Mouse (Mus musculus): ENCODE results near the gene Fam189b. TPM values are rescaled to one million over a fixed set of nuclear protein-coding genes. Genes with fewer than 3 reads are reported as not detected.

Gene Fam189b
- polyA plus RNA-seq, 1 experiment from 2014 or later: 2.8 TPM

DNA sequence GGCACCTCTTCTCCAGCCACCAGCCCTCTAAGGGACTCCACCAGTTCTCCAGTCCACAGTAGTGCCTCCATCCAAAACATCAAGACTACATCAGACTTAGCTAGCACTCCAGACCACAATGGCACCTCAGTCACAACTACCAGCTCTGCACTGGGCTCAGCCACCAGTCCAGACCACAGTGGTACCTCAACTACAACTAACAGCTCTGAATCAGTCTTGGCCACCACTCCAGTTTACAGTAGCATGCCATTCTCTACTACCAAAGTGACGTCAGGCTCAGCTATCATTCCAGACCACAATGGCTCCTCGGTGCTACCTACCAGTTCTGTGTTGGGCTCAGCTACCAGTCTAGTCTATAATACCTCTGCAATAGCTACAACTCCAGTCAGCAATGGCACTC lies 47.6 kb downstream of the Fam189b start:
- Histone ChIP-seq H3K36me3 (no peaks in the 10 kb centered on the region), H3K4me1 (replicated peaks) (peaks cover 33% of the 10 kb centered on the region), H3K27ac (no peak overlapping the region), H3K4me3 (replicated peaks) (no peak overlapping the region), H3K9ac (no peak overlapping the region), H3K4me2 (no peak overlapping the region), H3K9me3 (replicated peaks) (no peaks in the 10 kb centered on the region), H3K27me3 (peaks cover 68% of the 10 kb centered on the region)
- no peak for ATAC-seq (ENCODE audit: low read depth)
- no peak for DNase-seq
- WGBS (ENCODE audit: insufficient replicate concordance): 48% methylated on average over 2 of the region's 2 CpGs

- Histone ChIP-seq H3K36me3 (no peaks in the 10 kb centered on the region), H3K27me3 (peaks cover 68% of the 10 kb centered on the region), H3K4me2 (no peak overlapping the region), H3K9ac (no peak overlapping the region), H3K27ac (no peak overlapping the region), H3K9me3 (replicated peaks) (no peaks in the 10 kb centered on the region), H3K4me3 (replicated peaks) (no peak overlapping the region), H3K4me1 (replicated peaks) (peaks cover 33% of the 10 kb centered on the region)
- DNase-seq (no peak), ATAC-seq (ENCODE audit: low read depth) (no peak)
- WGBS (ENCODE audit: insufficient replicate concordance): 22% methylated on average over 7 of the region's 7 CpGs
Observed at GRCm38 (mm10) chr3:89231345-89231744, 48.4 kb downstream of the Fam189b start.

DNA sequence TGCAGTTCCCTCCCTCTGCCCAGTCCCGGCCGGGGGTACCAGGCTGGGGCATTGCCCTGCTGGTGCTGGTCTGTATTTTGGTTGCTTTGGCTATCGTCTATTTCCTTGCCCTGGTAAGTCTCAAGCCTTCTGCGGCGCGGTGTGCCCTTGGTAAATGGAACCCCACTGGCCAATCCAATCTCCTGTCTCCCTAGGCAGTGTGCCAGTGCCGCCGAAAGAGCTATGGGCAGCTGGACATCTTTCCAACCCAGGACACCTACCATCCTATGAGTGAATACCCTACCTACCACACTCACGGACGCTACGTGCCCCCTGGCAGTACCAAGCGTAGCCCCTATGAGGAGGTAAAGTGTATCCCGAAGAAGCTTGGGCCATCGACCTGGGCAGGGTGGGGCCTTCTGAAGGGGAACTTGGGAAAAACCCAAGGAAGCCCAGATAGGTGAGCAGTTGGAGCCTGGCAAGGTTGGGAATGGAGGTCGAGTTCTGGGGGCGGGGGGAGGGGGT lies 48.9 kb downstream of the Fam189b start:
- Histone ChIP-seq H3K9me3 (replicated peaks) (no peaks in the 10 kb centered on the region), H3K4me1 (replicated peaks) (peaks cover 28% of the 10 kb centered on the region), H3K9ac (no peak overlapping the region), H3K4me3 (replicated peaks) (no peak overlapping the region), H3K27ac (no peak overlapping the region), H3K4me2 (no peak overlapping the region), H3K27me3 (peaks cover 66% of the 10 kb centered on the region), H3K36me3 (no peaks in the 10 kb centered on the region)
- 64% methylated on average over 16 of the region's 16 CpGs for WGBS (ENCODE audit: insufficient replicate concordance)
- ATAC-seq (ENCODE audit: low read depth): no peak
- DNase-seq: no peak

- H3K4me2 ChIP-seq: no peak overlapping the region
- peaks cover 61% of the 10 kb centered on the region for H3K27me3 ChIP-seq
- H3K36me3 ChIP-seq: no peaks in the 10 kb centered on the region
- peaks cover 20% of the 10 kb centered on the region for H3K4me1 ChIP-seq (replicated peaks)
- no peak overlapping the region for H3K9ac ChIP-seq
- 61% methylated on average over 3 of the region's 6 CpGs for whole genome bisulfite sequencing (ENCODE audit: insufficient replicate concordance)
- ATAC-seq (ENCODE audit: low read depth) (no peak), DNase-seq (no peak)
- no peaks in the 10 kb centered on the region for H3K9me3 ChIP-seq (replicated peaks)
- H3K4me3 ChIP-seq (replicated peaks): no peak overlapping the region
- H3K27ac ChIP-seq: no peak overlapping the region
Observed at GRCm38 (mm10) chr3:89232614-89233013, 49.7 kb downstream of the Fam189b start.

DNA sequence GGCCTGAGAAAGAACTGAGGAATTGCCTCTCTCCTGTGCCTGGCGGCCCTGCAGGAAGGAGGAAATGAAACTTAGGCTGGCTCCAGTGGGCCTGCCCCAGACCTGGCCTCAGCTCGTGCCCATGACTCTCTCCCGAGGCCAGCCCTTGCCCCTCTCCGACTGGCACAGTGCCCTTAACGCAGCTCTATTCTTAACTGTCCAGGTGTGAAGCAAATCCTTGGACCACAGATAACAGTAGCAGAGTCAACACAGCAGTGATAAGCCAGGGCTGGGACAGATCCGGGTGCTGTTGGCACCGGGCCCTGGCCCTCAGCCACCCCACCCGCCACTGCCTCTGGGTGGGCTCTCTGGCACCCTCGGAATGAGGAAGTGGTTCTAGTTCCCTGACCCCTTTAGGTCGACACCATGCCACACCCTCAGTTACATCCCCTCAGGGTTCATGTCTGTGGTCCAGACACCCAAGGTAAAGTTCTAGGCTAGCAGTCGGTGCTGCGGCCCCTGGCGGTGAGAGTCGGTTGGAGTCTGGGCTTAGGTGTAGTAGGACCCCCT lies 50.7 kb downstream of the Fam189b start:
- H3K4me2 ChIP-seq: no peak overlapping the region
- H3K4me1 ChIP-seq (replicated peaks): peaks cover 12% of the 10 kb centered on the region
- ATAC-seq (ENCODE audit: low read depth): no peak
- H3K27ac ChIP-seq: no peak overlapping the region
- DNase-seq: no peak
- no peaks in the 10 kb centered on the region for H3K36me3 ChIP-seq
- H3K27me3 ChIP-seq: peaks cover 63% of the 10 kb centered on the region
- 44% methylated on average over 14 of the region's 14 CpGs for whole genome bisulfite sequencing (ENCODE audit: insufficient replicate concordance)
- H3K9me3 ChIP-seq (replicated peaks): no peaks in the 10 kb centered on the region
- H3K4me3 ChIP-seq (replicated peaks): no peak overlapping the region
- no peak overlapping the region for H3K9ac ChIP-seq

DNA sequence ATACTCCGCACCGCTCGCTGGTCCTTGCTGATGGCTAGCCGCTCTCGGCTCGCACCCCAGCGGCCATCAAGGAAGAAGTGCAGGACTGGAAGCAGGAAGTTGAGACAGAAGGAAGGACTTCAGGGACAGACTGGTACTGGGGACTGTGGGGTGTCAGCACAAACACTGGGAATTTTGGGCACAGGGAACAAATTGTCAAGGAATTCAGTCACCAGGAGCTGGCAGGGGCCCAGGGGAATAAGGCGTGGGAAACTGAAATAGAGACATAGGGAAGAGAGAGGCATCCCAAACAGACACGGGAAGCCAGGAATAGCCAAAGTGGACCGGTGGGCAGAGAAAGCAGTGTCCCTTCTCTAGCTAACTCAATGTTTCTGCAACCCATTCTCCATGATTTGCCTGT lies 53.6 kb downstream of the Fam189b start:
- ATAC-seq (ENCODE audit: low read depth) (no peak), DNase-seq (no peak)
- Histone ChIP-seq H3K4me3 (replicated peaks) (no peak overlapping the region), H3K27ac (no peak overlapping the region), H3K36me3 (no peaks in the 10 kb centered on the region), H3K4me1 (replicated peaks) (peaks cover 6% of the 10 kb centered on the region; the same call in 1 of the 2 replicates), H3K27me3 (peaks cover 43% of the 10 kb centered on the region), H3K9ac (no peak overlapping the region), H3K4me2 (no peak overlapping the region), H3K9me3 (replicated peaks) (no peaks in the 10 kb centered on the region)
- WGBS (ENCODE audit: insufficient replicate concordance): 83% methylated on average over 10 of the region's 10 CpGs

- DNase-seq (no peak), ATAC-seq (ENCODE audit: low read depth) (no peak)
- Histone ChIP-seq H3K9ac (no peak overlapping the region), H3K27me3 (peaks cover 36% of the 10 kb centered on the region), H3K4me1 (replicated peaks) (peaks cover 7% of the 10 kb centered on the region; the same call in 1 of the 2 replicates), H3K4me2 (no peak overlapping the region), H3K4me3 (replicated peaks) (no peak overlapping the region), H3K9me3 (replicated peaks) (no peaks in the 10 kb centered on the region), H3K36me3 (no peaks in the 10 kb centered on the region), H3K27ac (no peak overlapping the region)
- WGBS (ENCODE audit: insufficient replicate concordance): 86% methylated on average over 21 of the region's 21 CpGs
Observed at GRCm38 (mm10) chr3:89237682-89238081, 54.7 kb downstream of the Fam189b start.

GRCm38 (mm10) chr3:89238494-89238893 lies 55.6 kb downstream of the Fam189b start:
- H3K27me3 ChIP-seq: peaks cover 39% of the 10 kb centered on the region
- no peak overlapping the region for H3K27ac ChIP-seq
- no peaks in the 10 kb centered on the region for H3K36me3 ChIP-seq
- DNase-seq (no peak), ATAC-seq (ENCODE audit: low read depth) (no peak; the same call in 1 of the 2 replicates)
- no peak overlapping the region for H3K9ac ChIP-seq
- H3K4me2 ChIP-seq: no peak overlapping the region
- no peak overlapping the region for H3K4me3 ChIP-seq (replicated peaks)
- WGBS (ENCODE audit: insufficient replicate concordance): 65% methylated on average over 12 of the region's 12 CpGs
- H3K9me3 ChIP-seq (replicated peaks): no peaks in the 10 kb centered on the region
- peaks cover 12% of the 10 kb centered on the region for H3K4me1 ChIP-seq (replicated peaks)

MicroRNAs within 50 kb of the gene (microRNA counts, 519-probe panel; counts per million panel counts)
- 114 counts per million for microRNA mmu-miR-92b

Small RNA genes within 50 kb of the gene (microRNA-seq; reads per million reads assigned to microRNA genes)
- 86.1 reads per million, percentile 49 among the genes with 10 or more reads in this experiment for gene Mir92b

Other genes with a start within 250 kb of the Fam189b start
- 4.7 and 5.7 TPM in 2 replicates for gene Ash1l, start 232.5 kb upstream of the Fam189b start, polyA plus RNA-seq (2015; fragmentation: Nextera tagmentation; extraction: Ambion mirVana)
- 120 and 129 TPM in 2 replicates for gene Dap3, start 232.0 kb upstream of the Fam189b start, polyA plus RNA-seq (2015; fragmentation: Nextera tagmentation; extraction: Ambion mirVana)
- gene Rusc1, start 89.8 kb upstream of the Fam189b start, polyA plus RNA-seq (2015; fragmentation: Nextera tagmentation; extraction: Ambion mirVana): 5.5 and 5.9 TPM in 2 replicates
- not detected in 2 replicates for gene Gm43738, start 82.0 kb upstream of the Fam189b start, polyA plus RNA-seq (2015; fragmentation: Nextera tagmentation; extraction: Ambion mirVana)
- 274 and 295 TPM in 2 replicates for gene Fdps, start 81.2 kb upstream of the Fam189b start, polyA plus RNA-seq (2015; fragmentation: Nextera tagmentation; extraction: Ambion mirVana)
- gene Pklr, start 47.0 kb upstream of the Fam189b start, polyA plus RNA-seq (2015; fragmentation: Nextera tagmentation; extraction: Ambion mirVana): 133 and 136 TPM in 2 replicates
- gene Hcn3, start 22.9 kb upstream of the Fam189b start, polyA plus RNA-seq (2015; fragmentation: Nextera tagmentation; extraction: Ambion mirVana): 0.75 and 0.78 TPM in 2 replicates
- gene Clk2, start 18.3 kb upstream of the Fam189b start, polyA plus RNA-seq (2015; fragmentation: Nextera tagmentation; extraction: Ambion mirVana): 10.3 and 10.8 TPM in 2 replicates
- 67.4 and 72.1 TPM in 2 replicates for gene Scamp3, start 5.7 kb upstream of the Fam189b start, polyA plus RNA-seq (2015; fragmentation: Nextera tagmentation; extraction: Ambion mirVana)
- 21.7 and 23.7 TPM in 2 replicates for gene Gba, start 19.8 kb downstream of the Fam189b start, polyA plus RNA-seq (2015; fragmentation: Nextera tagmentation; extraction: Ambion mirVana)
- gene Thbs3, start 32.0 kb downstream of the Fam189b start, polyA plus RNA-seq (2015; fragmentation: Nextera tagmentation; extraction: Ambion mirVana): 1.0 and 1.5 TPM in 2 replicates
- 152 and 155 TPM in 2 replicates for gene Mtx1, start 43.9 kb downstream of the Fam189b start, polyA plus RNA-seq (2015; fragmentation: Nextera tagmentation; extraction: Ambion mirVana)
- gene Muc1, start 45.9 kb downstream of the Fam189b start, polyA plus RNA-seq (2015; fragmentation: Nextera tagmentation; extraction: Ambion mirVana): 0.14 and 0.51 TPM in 2 replicates
- gene Krtcap2, start 62.8 kb downstream of the Fam189b start, polyA plus RNA-seq (2015; fragmentation: Nextera tagmentation; extraction: Ambion mirVana): 152 and 155 TPM in 2 replicates
- gene Trim46, start 63.2 kb downstream of the Fam189b start, polyA plus RNA-seq (2015; fragmentation: Nextera tagmentation; extraction: Ambion mirVana): 0.14 and 0.23 TPM in 2 replicates
- 57.2 and 64.5 TPM in 2 replicates for gene Dpm3, start 76.2 kb downstream of the Fam189b start, polyA plus RNA-seq (2015; fragmentation: Nextera tagmentation; extraction: Ambion mirVana)
- gene Slc50a1, start 87.4 kb downstream of the Fam189b start, polyA plus RNA-seq (2015; fragmentation: Nextera tagmentation; extraction: Ambion mirVana): 17.4 and 18.0 TPM in 2 replicates
- 4.3 and 4.6 TPM in 2 replicates for gene Efna1, start 98.0 kb downstream of the Fam189b start, polyA plus RNA-seq (2015; fragmentation: Nextera tagmentation; extraction: Ambion mirVana)
- gene Efna3, start 139.8 kb downstream of the Fam189b start, polyA plus RNA-seq (2015; fragmentation: Nextera tagmentation; extraction: Ambion mirVana): 0.32 and 0.41 TPM in 2 replicates
- 1.0 and 1.2 TPM in 2 replicates for gene Efna4, start 154.9 kb downstream of the Fam189b start, polyA plus RNA-seq (2015; fragmentation: Nextera tagmentation; extraction: Ambion mirVana)
- gene Adam15, start 166.9 kb downstream of the Fam189b start, polyA plus RNA-seq (2015; fragmentation: Nextera tagmentation; extraction: Ambion mirVana): 9.5 and 9.6 TPM in 2 replicates
- 0.07 and 0.08 TPM in 2 replicates for gene Dcst2, start 178.8 kb downstream of the Fam189b start, polyA plus RNA-seq (2015; fragmentation: Nextera tagmentation; extraction: Ambion mirVana)
- gene Dcst1, start 182.1 kb downstream of the Fam189b start, polyA plus RNA-seq (2015; fragmentation: Nextera tagmentation; extraction: Ambion mirVana): not detected in 2 replicates
- gene Zbtb7b, start 211.6 kb downstream of the Fam189b start, polyA plus RNA-seq (2015; fragmentation: Nextera tagmentation; extraction: Ambion mirVana): 0.97 and 1.8 TPM in 2 replicates
- gene Lenep, start 219.7 kb downstream of the Fam189b start, polyA plus RNA-seq (2015; fragmentation: Nextera tagmentation; extraction: Ambion mirVana): not detected in 2 replicates
- 18.0 and 18.7 TPM in 2 replicates for gene Flad1, start 228.7 kb downstream of the Fam189b start, polyA plus RNA-seq (2015; fragmentation: Nextera tagmentation; extraction: Ambion mirVana)
- 282 and 301 TPM in 2 replicates for gene Cks1b, start 235.2 kb downstream of the Fam189b start, polyA plus RNA-seq (2015; fragmentation: Nextera tagmentation; extraction: Ambion mirVana)
- 42.3 and 51.4 TPM in 2 replicates for gene Shc1, start 235.3 kb downstream of the Fam189b start, polyA plus RNA-seq (2015; fragmentation: Nextera tagmentation; extraction: Ambion mirVana)
- gene Pygo2, start 247.1 kb downstream of the Fam189b start, polyA plus RNA-seq (2015; fragmentation: Nextera tagmentation; extraction: Ambion mirVana): 11.0 and 12.0 TPM in 2 replicates